Mouse (Mus musculus) gastrocnemius, postnatal 36 days (tissue): ENCODE data around the gene Nova2. TPM values are rescaled to one million over a fixed set of nuclear protein-coding genes. Genes with fewer than 3 reads are reported as not detected.

Experiments used
- DNase-seq, 2 experiments: peaks; one replicate each; pipeline ENCODE4 v3.0.0; 2022
- intact Hi-C: fragments of 180-260 bp; cut with DNase I; formaldehyde crosslinking; loops from one replicate; pipeline ENCODE4 v1.15.1; 2025
- total RNA-seq, 2 experiments: library from RNA; stranded (reverse); gene quantifications; 2 replicates each; pipeline ENCODE4 v1.2.3; 2021

Nova2 gene
- total RNA-seq, 2 experiments from 2014 or later, result 1.7 to 1.8 TPM

- DNase-seq, result no peak
- intact Hi-C loops, result no loop called here
These were observed 2.9 kb upstream of the Nova2 start for GRCm38 (mm10) chr7:18922807-18923206.

DNA sequence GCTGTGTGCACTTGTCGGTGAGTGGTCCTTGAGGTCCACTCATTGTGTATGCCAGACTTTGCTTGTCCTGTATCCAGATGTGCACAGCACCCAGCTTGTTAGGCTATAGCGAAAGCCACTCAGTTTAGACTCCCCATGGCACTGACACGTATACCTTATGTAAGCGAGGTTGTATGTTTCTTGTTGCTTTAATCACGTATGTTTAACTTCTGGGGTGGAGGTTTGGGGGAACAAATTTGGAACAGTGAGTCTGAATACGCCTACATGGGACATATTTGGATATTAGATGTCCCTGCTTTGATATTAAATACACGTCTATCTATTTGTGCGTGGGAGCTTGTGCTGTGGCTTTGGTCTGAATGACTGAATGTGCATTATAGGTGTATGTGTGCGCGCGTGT lies 2.4 kb upstream of the Nova2 start:
- intact Hi-C loops, result no loop called here

GRCm38 (mm10) chr7:18923711-18924191 lies 1.9 kb upstream of the Nova2 start:
- intact Hi-C loops, result no loop called here
- no peak for DNase-seq

More for the DNA sequence above, 2.4 kb upstream of the Nova2 start:
- DNase-seq, result no peak

DNA sequence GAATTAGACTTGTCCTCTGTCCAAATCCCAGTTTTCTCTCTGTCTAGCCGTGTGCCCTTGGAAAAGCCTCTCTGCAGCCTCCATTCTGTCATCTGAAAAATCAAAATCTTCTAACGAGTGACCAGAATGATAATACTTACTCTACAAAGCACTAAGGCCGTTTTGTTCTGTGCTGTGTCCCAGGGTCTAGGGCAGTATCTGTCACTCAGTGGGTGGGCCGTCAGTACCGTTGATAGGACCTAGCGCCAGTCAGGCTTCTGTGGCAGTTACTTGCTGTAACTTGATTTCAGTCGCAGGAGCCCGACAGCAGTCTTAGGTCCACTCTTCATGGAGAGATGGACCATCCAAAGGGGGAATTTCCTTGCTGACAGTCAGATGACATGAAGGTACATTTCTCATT lies 1.4 kb upstream of the Nova2 start:
- intact Hi-C loops, result no loop called here

DNA sequence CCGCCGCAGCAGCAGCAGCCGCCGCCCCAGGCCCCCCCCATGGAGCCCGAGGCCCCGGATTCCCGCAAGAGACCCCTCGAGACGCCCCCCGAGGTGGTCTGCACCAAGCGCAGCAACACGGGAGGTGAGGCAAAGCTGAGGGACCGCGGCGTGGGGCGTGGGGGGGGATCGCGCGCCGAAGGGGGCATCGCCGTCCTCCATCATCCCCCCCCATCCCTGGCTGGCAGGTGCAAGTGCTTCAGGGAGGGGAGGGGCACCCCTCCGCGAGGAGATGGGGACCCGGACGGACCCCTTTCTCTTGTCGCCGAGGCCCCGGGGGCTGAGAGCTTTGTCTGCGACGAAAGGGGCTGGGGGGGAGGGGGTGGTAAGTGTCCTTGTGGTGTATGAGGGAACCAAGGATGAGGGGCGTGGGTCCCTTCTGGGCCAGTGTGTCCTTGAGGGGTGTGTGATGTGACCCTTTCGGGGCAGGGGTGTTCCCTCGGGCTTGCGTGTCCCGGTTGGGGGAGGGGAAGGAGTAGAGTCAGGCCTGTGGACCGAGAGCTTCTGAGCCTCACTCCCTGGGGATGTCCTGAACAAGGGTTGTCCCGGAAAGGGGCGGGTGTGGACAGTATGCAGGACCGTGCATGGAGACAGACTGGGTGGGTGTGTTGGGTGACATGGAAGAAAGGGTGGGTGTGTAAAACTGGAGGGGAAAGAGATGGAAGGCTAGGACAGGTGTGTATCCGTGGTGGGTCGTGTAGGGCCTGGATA lies 528 bp downstream of the Nova2 start:
- DNase-seq, result no peak
- intact Hi-C loops, result no loop called here

More for the DNA sequence above, 1.4 kb upstream of the Nova2 start:
- no peak for DNase-seq

- intact Hi-C loops, result no loop called here
- no peak for DNase-seq
These were observed 1.2 kb downstream of the Nova2 start for GRCm38 (mm10) chr7:18926911-18927310.

DNA sequence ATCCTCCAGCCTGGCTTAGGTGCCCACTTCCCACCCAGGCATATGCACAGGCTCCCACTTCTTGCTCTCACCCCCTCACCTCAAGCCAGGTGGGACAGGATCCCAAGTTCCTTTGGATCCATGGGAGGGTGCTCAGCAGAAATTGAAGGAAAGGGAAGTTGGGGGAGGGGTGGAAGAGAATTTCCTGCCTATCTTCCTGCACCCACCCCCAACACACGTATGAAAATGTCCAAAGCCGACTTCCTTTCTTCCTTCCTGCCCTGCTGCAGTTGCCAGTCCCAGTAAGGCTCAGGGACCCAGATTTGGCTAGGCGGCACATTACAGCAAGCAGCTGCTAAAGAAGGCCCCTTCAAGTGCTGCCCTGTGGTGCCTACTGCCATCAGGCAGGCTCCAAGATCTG lies 2.1 kb downstream of the Nova2 start:
- intact Hi-C loops, result no loop called here
- DNase-seq, result no peak

DNA sequence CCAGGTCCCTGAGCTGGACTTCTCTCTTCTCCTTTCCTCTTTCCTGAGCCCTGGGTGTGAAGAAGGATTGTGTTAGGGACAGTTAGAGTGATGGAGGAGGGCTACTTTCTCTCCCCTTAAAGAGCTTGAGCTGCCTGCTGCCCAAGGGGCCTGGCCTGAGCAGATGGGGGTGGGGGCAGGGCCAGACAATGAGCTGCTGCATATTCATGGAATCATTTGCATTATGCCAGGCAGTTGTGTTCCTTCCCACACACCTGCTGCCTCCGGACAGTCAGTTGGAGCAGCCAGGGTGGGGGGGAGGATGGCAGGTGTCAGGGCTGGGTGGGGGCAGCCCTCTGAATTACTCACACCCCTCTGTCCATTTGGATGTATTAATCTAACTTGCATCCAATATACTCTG lies 16.7 kb downstream of the Nova2 start:
- intact Hi-C loops, result no loop called here
- DNase-seq, result no peak

- intact Hi-C loops, result no loop called here
- no peak for DNase-seq
These were observed 17.1 kb downstream of the Nova2 start for GRCm38 (mm10) chr7:18942815-18943214.

DNA sequence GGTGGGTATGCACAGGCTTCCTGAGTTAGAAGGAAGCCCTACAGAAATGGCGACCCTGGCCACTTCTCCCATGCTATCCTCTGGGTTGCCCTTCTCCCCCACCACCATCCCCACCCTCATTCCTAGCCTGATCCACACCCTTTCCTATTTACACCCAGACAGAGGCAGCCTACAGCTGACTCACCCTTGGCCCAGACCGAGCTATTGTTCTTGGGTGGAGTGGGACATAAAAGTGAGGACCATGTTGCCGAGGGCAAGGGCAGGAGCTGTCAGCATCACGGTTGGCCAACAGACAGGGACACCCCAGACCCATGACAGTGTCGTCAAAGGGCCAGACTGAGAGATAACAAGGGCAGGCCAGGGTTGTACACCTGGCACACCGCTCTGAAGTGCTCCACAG lies 22.5 kb downstream of the Nova2 start:
- peak; percentile 35 for DNase-seq

DNA sequence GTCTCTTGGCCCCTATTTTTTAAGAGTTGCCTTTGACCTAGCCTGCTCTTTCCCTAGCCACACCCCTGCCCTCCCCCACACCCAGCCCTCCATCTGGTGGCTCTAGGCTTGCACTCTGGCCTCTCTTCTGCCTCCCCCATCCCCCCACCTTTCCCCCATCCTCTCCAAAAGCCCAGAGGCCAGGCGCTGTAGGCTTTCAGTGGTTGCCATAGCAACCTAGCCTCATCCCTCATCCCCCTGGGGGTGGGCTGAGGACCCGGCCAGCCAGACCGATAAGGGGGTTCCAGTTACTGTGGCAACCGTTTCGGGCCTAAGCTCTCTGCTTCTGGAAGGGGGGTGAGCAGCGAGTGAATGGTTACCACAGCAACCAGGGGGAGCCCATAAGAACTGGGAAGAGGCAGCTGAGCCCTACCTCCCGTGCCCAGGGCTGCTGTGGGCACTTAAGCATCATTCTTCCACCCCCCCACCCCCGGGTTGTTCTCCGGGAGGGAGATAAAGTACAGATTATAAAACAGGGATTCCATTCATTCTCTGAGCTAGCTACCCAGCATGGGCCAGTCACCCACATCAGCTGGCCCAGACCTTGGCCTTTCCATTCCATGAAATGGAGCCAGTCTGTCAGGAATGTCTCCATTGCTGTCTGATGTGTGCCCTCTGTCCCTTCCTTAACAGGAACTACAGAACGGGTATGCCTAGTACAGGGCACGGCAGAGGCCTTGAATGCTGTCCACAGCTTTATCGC lies 24.3 kb downstream of the Nova2 start:
- intact Hi-C loops, result no loop called here

More for the DNA sequence above, 22.5 kb downstream of the Nova2 start:
- intact Hi-C loops, result no loop called here

DNA sequence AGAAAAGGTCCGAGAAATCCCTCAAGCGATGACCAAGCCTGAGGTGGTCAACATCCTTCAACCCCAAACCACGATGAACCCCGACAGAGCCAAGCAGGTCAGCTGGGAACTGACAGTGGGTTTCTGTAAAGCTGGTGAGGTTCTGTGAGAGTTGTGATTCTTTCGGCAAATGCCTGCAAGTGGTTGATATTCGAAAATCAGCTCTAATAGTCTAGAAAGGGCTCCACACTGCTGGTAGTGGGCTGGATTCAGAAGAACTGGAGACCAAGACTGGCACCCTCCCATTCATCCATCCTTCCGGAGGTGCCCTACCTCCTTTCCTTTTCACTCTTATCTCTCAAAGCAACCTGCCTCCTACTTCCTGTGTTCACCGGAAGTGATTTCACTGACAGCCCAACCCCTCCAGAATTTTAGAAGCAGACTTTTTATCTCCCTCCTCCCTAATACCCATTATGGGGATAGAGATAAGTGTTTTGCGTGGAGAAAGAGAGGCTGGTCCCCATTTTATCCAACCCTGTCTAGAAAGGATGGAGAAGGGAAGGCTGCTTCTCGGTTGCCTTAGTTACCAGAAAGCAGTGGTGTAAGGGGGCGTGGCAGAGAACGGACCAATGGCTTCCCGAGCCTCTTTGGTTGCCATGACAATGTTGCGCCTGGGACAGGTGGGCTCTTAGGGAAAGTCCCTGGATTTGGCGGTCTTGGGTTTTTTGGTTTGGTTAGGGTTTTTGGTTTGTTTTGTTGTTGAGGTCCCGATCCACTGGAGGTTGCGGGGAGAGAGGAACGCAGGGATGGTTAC lies 25.0 kb downstream of the Nova2 start:
- no peak for DNase-seq
- intact Hi-C loops, result no loop called here

More for the DNA sequence above, 24.3 kb downstream of the Nova2 start:
- DNase-seq, result no peak

DNA sequence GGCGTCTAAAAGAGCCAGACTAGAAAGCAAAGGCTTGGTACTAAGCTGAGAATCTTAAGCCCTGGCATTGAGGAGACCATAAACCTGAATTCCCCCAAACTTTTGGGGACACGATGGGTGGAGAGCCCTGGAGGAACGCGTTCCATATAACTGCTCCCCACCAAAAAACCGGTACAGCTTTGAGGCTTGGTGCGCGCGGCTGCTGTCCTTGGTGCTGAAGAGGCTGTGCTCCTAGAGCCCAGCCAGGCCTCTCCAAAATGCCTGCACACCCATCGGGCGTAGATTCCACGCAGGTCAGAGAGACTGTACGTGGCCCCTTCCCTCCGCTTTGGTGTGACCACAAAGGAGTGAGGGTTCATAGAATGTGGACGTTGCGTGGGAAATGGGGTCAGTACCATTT lies 25.7 kb downstream of the Nova2 start:
- no peak for DNase-seq
- intact Hi-C loops, result no loop called here

- peak; percentile 42 to 45 for DNase-seq
- intact Hi-C loops, result no loop called here
These were observed 32.1 kb downstream of the Nova2 start for GRCm38 (mm10) chr7:18957569-18958383.

DNA sequence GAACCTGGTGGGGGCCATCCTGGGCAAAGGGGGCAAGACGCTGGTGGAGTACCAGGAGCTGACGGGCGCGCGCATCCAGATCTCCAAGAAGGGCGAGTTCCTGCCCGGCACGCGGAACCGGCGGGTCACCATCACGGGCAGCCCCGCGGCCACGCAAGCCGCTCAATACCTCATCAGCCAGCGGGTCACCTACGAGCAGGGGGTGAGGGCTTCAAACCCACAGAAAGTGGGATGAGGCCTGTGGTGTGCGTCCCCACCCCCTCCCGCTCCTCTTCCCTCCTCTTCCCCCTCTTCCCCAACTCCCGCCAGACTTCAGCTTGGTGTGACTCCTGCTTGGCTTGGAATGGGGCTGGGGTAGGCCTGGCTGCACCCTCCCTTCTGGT lies 32.7 kb downstream of the Nova2 start:
- intact Hi-C loops, result no loop called here
- no peak for DNase-seq

GRCm38 (mm10) chr7:18959446-18959845 lies 33.8 kb downstream of the Nova2 start:
- no peak for DNase-seq
- intact Hi-C loops, result no loop called here

DNA sequence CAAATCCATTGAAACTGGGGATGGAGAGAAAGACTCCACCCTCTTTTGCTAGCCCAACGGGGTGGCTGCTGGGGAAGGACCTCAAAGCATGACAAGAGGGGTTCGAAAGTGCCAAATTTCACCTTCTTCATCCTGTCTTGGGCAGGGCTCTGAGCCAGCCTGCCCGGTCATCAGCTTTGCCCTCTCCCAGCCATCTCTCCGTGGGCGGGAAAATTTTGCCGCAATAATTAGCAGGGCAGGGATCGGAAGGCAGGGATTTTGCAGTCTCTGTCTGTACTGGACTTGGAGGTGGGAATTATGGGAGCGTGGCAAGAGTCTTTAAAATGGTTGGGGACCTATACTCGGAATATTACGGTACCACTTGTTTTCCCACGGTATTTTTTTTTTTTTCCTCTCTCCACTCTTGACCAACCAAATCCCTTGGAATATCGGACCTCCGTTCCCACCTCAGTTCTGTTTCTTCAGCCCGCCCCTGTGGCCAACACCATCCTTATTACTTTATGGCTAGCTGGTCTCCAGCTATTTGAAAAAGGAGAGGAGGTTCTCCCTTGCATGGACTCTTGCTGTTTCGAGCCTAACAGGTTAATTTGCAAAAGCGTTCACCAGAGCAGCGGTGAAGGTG lies 36.6 kb downstream of the Nova2 start:
- no peak for DNase-seq
- intact Hi-C loops, result loop anchor here (5.0 kb wide), 1 partner anchor 65 kb away; no protein-coding TSS in a partner anchor

- no peak for DNase-seq
- intact Hi-C loops, result loop anchor here (5.0 kb wide), 1 partner anchor 65 kb away; no protein-coding TSS in a partner anchor
These were observed 37.1 kb downstream of the Nova2 start for GRCm38 (mm10) chr7:18962795-18963194.

DNA sequence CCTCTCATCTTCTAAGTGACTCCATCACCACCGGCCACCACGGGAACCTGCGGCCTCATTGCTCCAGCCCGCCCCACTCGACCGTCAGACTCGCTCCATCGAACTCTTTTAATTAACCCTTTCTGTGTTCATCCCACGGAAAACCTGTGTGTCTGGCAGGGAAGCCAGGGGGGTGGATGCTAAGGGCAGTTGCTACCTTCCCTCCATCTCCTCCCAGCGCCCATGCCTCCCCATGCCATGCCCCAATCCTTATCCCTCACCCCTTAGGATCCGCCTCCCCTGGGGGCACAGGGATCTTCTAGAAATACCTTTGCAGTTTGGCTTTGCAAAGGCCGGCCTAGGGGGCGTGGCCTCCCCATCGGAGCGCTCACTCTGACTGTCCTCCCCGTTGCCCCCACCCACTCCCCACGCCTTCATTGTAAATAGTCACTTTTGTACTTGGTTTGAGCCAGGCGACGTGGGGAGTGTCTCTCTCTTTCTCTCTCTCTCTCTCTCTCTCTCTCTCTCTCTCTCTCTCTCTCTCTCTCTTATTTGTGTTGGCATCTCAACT lies 37.7 kb downstream of the Nova2 start:
- intact Hi-C loops, result loop anchor here (5.0 kb wide), 1 partner anchor 66 kb away; no protein-coding TSS in a partner anchor

More for the DNA sequence above, 37.7 kb downstream of the Nova2 start:
- no peak for DNase-seq
